Mouse (Mus musculus) retina, postnatal 7 days (tissue): ENCODE data around the gene Cenpa.
"Not testable (repeated sequence)": the region's sequence is repeated elsewhere in the genome, so short reads cannot be mapped to it uniquely, and the experiment has no call there.

Experiments used
- DNase-seq: peaks from one replicate; pipeline ENCODE4 v3.0.0-alpha.2; 2012; ENCODE audit warnings: low read depth, low spot score

Cenpa gene

GRCm38 (mm10) chr5:30678722-30679296 lies 12.2 kb downstream of the Cenpa start:
- DNase-seq, result no peak

DNA sequence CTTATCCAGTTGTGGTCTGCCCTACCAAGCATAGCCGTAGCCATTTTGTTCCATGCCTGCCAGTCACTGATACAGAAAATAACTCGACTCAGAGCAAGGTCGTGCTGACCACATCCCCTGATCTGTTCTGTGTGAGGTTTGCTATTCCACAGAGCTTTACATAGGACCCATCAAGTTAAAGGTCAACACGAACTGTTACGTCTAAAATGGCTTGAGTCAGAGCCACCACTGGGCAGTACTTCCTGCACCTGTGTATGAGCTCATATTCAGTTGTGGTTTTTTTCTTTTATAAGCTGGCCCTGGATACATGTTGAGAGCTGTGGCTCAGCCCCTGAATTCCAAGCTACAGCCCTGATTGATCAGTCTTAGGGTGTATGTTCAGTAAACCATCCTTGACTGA lies 13.0 kb downstream of the Cenpa start:
- no peak for DNase-seq

GRCm38 (mm10) chr5:30681970-30682369 lies 15.4 kb downstream of the Cenpa start:
- no peak for DNase-seq

- no peak for DNase-seq
Measured at GRCm38 (mm10) chr5:30682967-30683600, 16.5 kb downstream of the Cenpa start.

DNA sequence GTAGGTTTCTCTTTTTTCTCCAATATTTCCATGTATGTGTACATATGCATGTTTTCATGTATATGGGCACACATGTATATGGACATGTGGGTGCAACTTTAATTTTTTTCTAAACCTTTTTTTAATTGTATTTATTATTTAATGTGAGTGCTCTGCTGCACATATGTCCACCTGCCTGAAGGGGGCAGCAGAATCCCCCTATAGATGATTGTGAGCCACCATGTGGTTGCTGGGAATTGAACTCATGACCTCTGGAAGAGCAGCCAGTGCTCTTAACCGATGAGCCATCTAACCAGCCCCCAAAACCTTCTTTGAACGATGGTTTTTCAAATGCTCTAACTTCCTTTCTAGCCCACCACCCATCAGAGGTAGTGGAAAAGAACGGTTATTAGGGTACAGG lies 17.4 kb downstream of the Cenpa start:
- no peak for DNase-seq

GRCm38 (mm10) chr5:30686781-30687180 lies 20.2 kb downstream of the Cenpa start:
- peak; percentile 30 for DNase-seq

DNA sequence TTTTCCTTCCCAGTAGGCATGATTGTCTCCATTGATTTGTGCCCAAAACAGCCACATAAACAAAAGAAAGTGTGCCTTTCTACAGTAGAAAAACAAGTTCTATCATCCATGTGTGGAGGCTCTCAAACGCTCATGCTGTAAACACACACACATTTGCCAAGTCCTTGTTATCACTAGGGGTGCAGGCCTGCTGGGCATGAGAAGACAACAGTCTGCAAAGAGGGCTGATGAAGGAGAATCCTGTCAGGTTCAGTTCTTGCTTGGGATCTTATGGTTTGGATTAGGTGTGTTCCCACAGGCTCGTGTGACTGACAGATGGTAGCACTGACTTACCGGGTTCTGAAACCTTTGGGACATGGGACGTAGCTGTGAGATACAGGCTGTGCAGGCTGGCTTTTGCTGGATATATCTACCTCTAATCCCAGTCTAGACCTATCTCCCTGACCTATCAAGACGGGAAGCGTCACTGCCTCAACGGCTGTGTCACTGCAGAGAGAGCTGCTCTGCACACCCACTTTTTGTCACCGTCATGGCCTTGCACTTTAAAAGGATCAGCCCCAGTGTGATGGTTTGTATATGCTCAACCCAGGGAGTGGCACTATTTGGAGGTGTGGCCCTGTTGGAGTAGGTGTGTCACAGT lies 33.9 kb downstream of the Cenpa start:
- no peak for DNase-seq

DNA sequence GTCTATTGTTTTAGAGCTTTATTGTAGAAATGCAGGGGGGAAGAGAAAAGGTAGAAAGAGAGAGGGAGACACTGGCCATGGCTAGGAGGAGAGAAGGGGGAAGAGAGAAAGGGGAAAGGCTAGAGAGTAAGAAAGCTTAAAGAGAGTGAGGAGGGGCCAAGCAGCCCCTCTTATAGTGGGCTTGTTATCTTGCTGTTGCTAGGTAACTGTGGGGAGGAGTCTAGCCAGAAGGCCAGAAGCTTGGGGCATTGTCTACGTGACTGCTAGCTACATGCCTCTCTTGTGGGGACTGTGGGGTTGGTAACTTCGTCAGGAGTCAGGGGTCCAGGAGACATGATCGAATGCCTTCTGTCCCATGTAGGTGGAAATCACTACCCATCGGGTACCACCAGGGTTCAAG lies 34.8 kb downstream of the Cenpa start:
- DNase-seq, result not testable (repeated sequence)

- no peak for DNase-seq
Measured at GRCm38 (mm10) chr5:30701866-30702265, 35.3 kb downstream of the Cenpa start.

DNA sequence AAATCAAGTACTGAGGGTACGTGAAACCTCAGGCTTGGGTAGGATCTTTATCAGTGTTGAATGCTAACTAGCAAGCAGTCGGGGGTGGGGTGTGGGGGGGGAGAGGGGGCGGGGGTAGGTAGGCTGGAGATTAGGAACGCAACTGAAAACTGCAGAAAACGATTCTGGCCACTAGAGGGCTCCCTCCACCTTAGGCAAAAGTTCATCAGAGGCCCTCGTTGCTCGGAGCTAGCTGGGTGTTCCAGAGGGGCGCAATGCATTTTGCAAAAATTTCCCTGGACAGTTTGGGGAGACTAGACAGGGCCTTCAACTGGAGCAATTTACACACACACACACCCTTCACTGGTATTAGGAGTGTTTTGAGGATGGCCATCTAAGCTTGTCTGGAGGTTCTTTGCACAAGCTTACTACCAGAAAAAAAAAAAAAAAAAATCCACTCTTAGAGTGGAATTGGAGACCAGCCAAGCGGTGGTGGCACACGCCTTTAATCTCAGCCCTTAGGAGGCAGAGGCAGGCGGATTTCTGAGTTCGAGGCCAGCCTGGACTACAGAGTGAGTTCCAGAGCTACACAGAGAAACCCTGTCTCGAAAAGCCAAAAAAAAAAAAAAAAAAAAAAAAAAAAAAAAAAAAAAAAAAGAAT lies 43.3 kb downstream of the Cenpa start:
- DNase-seq, result peak; percentile 84

DNA sequence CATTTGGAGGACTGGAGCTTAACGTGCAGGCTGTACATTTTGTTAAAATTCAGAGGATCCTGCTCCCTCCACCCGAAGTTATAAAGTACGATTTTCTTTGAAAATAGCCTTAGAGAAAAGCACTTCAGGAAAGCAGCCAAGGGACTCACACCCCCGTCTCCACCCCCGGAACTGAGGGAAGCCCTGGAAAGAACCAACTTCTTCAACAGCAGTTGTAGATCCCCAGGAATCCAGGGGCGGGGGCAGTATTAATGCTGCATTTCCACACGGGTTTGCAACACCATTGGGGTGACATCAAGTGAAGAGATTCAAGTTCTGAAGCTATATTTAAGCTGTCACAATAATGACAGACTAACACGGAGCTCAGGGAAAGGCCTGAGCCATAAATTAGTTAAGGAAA lies 43.9 kb downstream of the Cenpa start:
- DNase-seq, result no peak

GRCm38 (mm10) chr5:30711147-30712001 lies 44.8 kb downstream of the Cenpa start, which contains the start of gene Dpysl5:
Gene Dpysl5 (plus strand): TSS chr5:30711564.
- peak; percentile 52 for DNase-seq

DNA sequence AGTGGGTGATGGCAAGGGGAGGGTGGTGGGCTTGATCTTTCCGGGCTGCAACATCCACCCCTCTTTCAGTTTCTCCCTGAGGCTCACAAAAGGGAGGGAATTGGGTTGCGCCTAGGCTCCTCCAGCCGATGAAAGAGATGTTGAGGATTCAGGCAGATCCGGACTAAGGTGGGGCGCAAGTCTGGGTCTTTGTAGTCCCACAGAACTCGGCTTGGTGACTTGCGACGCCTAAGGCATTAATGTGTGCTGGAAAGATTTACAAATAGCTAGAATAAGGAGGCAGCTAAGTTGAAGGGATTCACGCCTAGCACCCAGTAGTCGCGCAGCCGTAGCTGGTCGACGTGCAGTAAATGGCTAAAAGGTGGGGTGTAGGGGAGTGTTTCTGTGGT lies 45.4 kb downstream of the Cenpa start:
- DNase-seq, result no peak

DNA sequence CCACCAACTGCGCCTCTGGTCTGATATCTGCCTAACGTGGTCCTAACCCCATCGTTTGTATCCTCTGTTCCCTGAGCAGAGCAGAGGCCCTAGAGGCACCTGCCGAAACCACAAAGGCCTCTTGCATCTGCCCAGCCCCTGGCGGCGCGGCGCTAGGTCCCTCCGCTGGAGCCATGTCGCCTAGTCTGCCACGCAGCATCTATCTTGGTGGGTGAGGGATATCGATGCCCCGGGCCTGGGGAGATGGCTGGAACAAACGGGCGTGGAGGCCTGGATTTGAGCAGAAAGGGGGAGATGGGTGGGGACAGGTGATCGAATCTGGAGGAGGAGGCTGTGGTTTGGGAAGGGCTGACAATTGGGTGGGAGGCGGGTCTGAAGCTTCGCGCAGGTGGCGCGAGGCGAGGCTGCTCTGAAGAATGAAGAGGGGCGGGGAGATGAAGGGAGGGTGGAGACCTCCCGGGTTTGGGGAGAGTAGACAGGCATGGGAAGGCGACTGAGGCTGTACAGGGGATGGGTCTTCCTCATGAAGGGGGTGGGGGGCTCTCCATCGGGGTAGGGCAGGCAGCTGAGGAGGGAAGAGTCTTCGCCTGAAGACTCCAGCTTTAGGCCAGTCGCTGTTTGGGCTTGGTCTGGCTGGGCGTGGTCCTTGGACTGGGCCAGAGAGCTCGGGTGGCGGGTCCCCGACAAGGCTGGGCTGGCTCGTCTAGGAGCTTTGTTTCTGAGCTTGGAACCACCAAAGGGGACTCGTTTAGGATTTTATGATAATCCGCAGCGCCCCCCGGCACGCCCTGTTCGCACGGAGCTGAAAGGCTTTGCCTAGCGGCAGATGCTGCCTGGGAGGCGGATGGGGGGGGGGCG lies 46.1 kb downstream of the Cenpa start:
- DNase-seq, result no peak

DNA sequence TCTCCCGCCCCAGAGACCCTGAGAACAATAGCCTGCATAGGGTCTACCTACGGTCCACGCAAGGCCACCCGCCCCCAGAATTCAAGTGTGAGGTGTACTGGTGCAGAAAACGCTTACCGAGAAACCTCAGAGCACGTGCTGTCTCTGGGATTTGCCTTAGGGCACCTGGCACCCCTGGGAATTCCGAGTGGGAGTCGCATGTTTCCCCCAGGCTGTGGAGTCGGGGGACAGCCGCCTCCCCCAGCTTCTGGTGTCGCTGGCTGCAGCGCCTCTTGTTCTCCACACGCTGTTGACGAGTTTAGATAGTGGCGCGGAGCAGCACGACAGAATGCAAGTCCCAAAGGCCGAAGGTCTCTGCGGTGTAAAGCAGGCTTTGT lies 46.7 kb downstream of the Cenpa start:
- no peak for DNase-seq

DNA sequence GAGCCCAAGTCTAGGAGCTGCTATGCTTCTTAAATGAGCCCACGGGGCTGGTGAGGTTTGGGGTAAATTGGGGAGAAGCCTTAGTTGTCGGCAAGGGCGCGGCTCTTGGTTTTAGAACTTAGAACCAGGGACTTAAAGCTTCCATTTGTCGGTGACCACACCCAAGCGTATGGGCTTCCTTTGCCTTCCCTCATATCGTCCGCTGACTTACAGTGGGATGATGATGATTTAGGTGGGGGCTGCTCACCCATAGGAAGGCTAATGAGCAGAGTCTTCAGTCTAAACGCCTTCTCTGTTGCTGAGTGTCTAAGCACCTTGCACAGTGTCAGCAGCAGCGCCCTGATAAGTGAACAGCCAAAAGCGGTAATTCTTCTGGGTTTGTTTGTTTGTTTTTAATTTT lies 47.1 kb downstream of the Cenpa start:
- no peak for DNase-seq

DNA sequence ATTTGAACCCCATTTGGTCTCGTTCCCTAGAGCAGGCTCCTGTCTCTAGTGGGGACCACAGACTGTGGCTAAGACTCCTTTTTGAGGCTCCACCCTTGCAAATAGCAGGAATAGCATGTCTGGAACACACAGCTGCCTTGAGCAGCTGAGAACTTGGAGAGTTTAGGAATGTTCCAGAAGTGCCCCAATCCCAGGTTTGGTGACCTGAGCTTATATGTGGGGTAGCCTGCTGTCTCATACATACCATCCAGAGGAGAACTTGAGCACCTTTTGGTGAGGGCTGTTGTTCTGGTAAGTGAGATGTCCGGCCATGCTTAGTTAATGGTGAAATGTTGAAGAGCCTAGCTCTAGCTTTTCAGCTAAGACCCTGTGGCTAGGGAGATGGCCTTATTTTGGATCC lies 49.7 kb downstream of the Cenpa start:
- DNase-seq, result no peak

DNA sequence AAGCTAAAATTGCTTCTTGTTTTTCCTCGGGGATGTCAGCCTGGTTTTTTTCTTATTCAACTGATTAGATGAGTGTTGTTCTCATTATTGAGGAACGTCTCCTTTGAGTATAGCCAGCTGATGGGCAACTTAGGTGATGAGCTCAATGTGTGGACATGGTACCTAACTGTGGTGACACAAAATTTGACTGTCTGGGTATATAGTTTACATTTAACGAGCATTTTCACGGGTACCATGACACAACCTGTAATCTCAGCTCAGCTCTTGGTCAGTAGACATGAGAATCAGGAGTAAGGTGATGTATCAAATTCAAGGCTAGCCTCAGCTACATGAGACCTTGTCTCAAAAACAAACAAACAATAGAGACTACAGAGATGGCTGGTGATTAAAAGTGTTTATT lies 50.9 kb downstream of the Cenpa start:
- DNase-seq, result no peak

GRCm38 (mm10) chr5:30717991-30718703 lies 51.6 kb downstream of the Cenpa start:
- no peak for DNase-seq

GRCm38 (mm10) chr5:30721935-30722334 lies 55.4 kb downstream of the Cenpa start:
- DNase-seq, result no peak
